Mouse (Mus musculus) embryonic fibroblast, embryonic 13.5 days (primary cell): ENCODE data around the gene Spsb1.

Source experiments
- CTCF ChIP-seq: IDR thresholded peaks from 2 replicates; pipeline ENCODE4 v1.5.1; 2011; ENCODE audit warnings: mild to moderate bottlenecking, control low read depth, low read length, moderate library complexity, borderline replicate concordance; ENCODE audit not compliant: insufficient read depth
- POLR2A ChIP-seq: IDR thresholded peaks from 2 replicates; pipeline ENCODE4 v1.6.1; 2011; ENCODE audit warnings: low read depth, mild to moderate bottlenecking, control low read depth, low read length, moderate library complexity

DNA sequence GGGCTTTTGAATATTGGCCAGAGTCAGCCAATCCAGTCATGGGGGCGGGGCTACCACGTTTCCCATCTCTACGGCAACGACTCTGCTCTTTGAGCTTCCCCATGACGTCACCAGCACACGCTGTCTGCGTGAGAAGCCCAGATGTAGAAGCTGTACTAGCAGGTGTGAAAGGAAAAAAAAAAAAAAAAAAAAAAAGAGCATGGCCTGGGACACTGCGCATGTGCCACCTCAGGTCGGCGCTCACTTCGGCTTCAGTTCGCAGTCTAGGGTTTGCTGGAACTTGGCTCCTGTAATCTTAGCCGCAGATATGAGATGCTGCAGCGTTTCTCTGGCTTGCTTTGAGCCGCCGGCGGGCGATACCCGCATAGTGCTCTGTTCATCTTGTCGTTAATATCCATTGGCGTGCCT is 100.5 kb downstream of the Spsb1 start:
- TF ChIP-seq CTCF (no peak), POLR2A (no peak)
